ENCODE assay signal across 22 mouse cellular contexts in the genomic region with DNA sequence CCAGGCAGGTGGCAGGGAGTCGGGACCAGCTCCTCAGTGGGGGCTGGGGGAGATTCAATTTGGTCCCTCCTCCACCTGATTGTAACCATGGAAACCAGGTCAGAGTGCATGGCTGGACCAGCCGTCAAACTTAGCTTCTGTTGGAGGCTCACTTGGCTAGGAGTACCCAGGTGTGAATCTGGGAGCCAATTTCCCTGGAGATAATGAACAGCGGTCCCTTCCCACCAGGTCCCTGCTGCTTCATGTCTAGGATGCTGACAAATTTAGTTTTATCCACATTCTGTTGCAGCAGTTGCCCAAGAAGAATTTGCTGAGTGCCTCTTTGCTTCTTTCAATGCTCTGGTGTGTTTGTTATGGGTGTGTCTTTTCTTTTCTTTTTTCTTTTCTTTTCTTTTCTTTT. TPM values are rescaled to one million over a fixed set of nuclear protein-coding genes. Genes with fewer than 3 reads are reported as not detected.
"Had no signal": no experiment of that assay in that cellular context is flagged by ENCODE, and none has a peak within 500 bp of the region (broad histone marks: within the 10 kb centered on the region; RNA-seq: fewer than 3 reads in every experiment).

No protein-coding gene starts in this region.

- H3K4me3 ChIP-seq: limb, embryonic 10.5 days; limb, embryonic 13.5 days; liver, embryonic 12.5 days; liver, embryonic 15.5 days; lung, embryonic 15.5 days; megakaryocyte, embryonic 14.5 days; midbrain, embryonic 10.5 days; midbrain, embryonic 15.5 days; neural tube, embryonic 13.5 days; stomach, embryonic 15.5 days had no signal

- DNase-seq: kidney, adult 18-20 months; kidney, adult 9 months; kidney, postnatal 14 days; kidney, postnatal 4 days; layer of hippocampus, postnatal 36 days; liver; lung, adult 18-20 months; lung, postnatal 10 days; lung, postnatal 36 days; thymus, postnatal 25 days had no signal

- ATAC-seq: liver, embryonic 12.5 days; midbrain, embryonic 15.5 days had no signal

- H3K27ac ChIP-seq: limb, embryonic 10.5 days; limb, embryonic 13.5 days; liver, embryonic 12.5 days; liver, embryonic 15.5 days; lung, embryonic 15.5 days; midbrain, embryonic 10.5 days; midbrain, embryonic 15.5 days; neural tube, embryonic 13.5 days; stomach, embryonic 15.5 days had no signal

- H3K9ac ChIP-seq: limb, embryonic 13.5 days; liver, embryonic 12.5 days; liver, embryonic 15.5 days; lung, embryonic 15.5 days; midbrain, embryonic 15.5 days; neural tube, embryonic 13.5 days; stomach, embryonic 15.5 days had no signal

- H3K9me3 ChIP-seq: limb, embryonic 10.5 days; limb, embryonic 13.5 days; liver, embryonic 12.5 days; liver, embryonic 15.5 days; lung, embryonic 15.5 days; midbrain, embryonic 10.5 days; midbrain, embryonic 15.5 days; neural tube, embryonic 13.5 days; stomach, embryonic 15.5 days had no signal

- H3K4me1 ChIP-seq: limb, embryonic 10.5 days; limb, embryonic 13.5 days; liver, embryonic 12.5 days; liver, embryonic 15.5 days; lung, embryonic 15.5 days; megakaryocyte, embryonic 14.5 days; midbrain, embryonic 10.5 days; midbrain, embryonic 15.5 days; stomach, embryonic 15.5 days had no signal

- H3K27me3 ChIP-seq: limb, embryonic 13.5 days; liver, embryonic 12.5 days; liver, embryonic 15.5 days; lung, embryonic 15.5 days; midbrain, embryonic 15.5 days; neural tube, embryonic 13.5 days; stomach, embryonic 15.5 days had no signal

- H3K4me2 ChIP-seq: limb, embryonic 13.5 days; liver, embryonic 12.5 days; liver, embryonic 15.5 days; lung, embryonic 15.5 days; midbrain, embryonic 15.5 days; neural tube, embryonic 13.5 days; stomach, embryonic 15.5 days had no signal

- H3K36me3 ChIP-seq: limb, embryonic 10.5 days; limb, embryonic 13.5 days; liver, embryonic 12.5 days; liver, embryonic 15.5 days; lung, embryonic 15.5 days; midbrain, embryonic 10.5 days; midbrain, embryonic 15.5 days; neural tube, embryonic 13.5 days; stomach, embryonic 15.5 days had no signal

RNA-seq across cellular contexts. Expression of a gene that starts 27.0 kb away (rescaled TPM):
- total RNA-seq: layer of hippocampus, adult 18-20 months; layer of hippocampus, postnatal 36 days had no signal
- polyA plus RNA-seq: intestine, embryonic 16.5 days; limb, embryonic 10.5 days; limb, embryonic 13.5 days; liver, embryonic 12.5 days; liver, embryonic 15.5 days; lung, embryonic 15.5 days; midbrain, embryonic 10.5 days; midbrain, embryonic 15.5 days; neural tube, embryonic 13.5 days; stomach, embryonic 15.5 days had no signal
